Mouse (Mus musculus): ENCODE results near the gene Gm8094. TPM values are rescaled to one million over a fixed set of nuclear protein-coding genes. Genes with fewer than 3 reads are reported as not detected.
A peak's percentile ranks its signal among the peaks of the same experiment; 100 is the strongest.
"Not testable (repeated sequence)": the region's sequence is repeated elsewhere in the genome, so short reads cannot be mapped to it uniquely, and the experiment has no call there.

Gm8094 gene
- not detected in 2 replicates for total RNA-seq (2014; rRNA removed)
- polyA plus RNA-seq (2015; fragmentation: Nextera tagmentation; extraction: Ambion mirVana), result not detected in 2 replicates

- H3K36me3 ChIP-seq (ENCODE audit: insufficient read depth, low read length); H3K4me2 ChIP-seq (ENCODE audit: low read depth, low read length); H3K27me3 ChIP-seq (ENCODE audit: insufficient read depth, low read length); H3K4me3 ChIP-seq (ENCODE audit: low read length); H3K27ac ChIP-seq; H3K4me1 ChIP-seq (ENCODE audit: insufficient read depth, low read length); H3K9ac ChIP-seq (replicated peaks; ENCODE audit: low read length); DNase-seq (ENCODE audit: low spot score); ATAC-seq; H3K9me3 ChIP-seq (ENCODE audit: low read length): not testable (repeated sequence)
- WGBS, result 91% methylated on average over 2 of the region's 2 CpGs
Measured at GRCm38 (mm10) chr14:43076543-43076942, at the start of gene Gm8094. Gene Gm8094, minus strand, starts transcription at chr14:43076643.

- H3K36me3 ChIP-seq (ENCODE audit: insufficient read depth, low read length); H3K4me1 ChIP-seq (ENCODE audit: insufficient read depth, low read length); H3K27ac ChIP-seq; DNase-seq (ENCODE audit: low spot score); H3K4me3 ChIP-seq (ENCODE audit: low read length); H3K9me3 ChIP-seq (ENCODE audit: low read length); H3K4me2 ChIP-seq (ENCODE audit: low read depth, low read length); ATAC-seq; H3K27me3 ChIP-seq (ENCODE audit: insufficient read depth, low read length); H3K9ac ChIP-seq (replicated peaks; ENCODE audit: low read length): not testable (repeated sequence)
- 92% methylated on average over 1 of the region's 3 CpGs for WGBS
Measured at GRCm38 (mm10) chr14:43119673-43120072, 43.2 kb upstream of the Gm8094 start.

- 77% methylated on average over 3 of the region's 3 CpGs for WGBS
Measured at GRCm38 (mm10) chr14:43100301-43100700, 23.9 kb upstream of the Gm8094 start, which contains the start of gene Gm8104. Gene Gm8104, plus strand, starts transcription at chr14:43100601.

DNA sequence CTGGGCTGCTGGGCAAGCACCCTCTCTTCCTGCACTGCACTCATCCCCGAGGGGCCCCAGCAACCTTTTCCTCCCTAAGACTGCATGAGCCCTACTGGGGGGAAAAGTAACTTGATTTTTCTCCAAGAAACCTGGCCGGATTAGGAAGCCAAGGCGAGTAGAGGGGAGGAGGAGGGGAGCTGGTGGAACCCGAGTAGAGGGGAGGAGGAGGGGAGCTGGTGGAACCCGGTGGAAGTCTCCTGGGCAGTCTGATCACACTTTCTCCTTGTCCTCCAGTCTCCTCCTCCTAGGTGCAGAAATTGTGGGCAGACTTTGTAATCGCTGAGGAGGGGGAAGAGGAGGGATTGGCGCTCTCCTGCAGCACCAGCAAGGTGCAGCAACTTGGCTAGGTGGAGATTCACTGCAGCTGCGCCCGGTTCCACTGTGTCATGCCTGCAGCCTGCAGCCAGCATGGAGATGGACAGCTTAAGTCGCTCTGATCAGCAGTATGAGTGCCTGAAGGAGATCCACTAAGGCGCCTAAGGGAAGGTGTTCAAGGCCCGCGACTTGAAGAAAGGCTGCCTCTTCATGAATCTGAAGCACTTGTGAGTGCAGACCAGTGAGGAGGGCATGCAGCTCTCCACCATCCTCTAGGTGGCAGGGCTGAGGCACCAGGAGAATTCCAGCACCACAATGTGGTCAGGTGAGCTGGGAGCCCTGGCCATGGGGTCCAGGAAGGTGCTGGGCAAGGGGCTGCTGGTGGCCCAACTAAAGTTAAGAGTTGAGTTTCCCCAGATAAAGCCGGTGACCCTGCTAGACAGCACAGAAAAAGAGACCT lies 12.9 kb upstream of the Gm8094 start:
- H3K4me3 ChIP-seq (ENCODE audit: low read length); H3K4me2 ChIP-seq (ENCODE audit: low read depth, low read length); H3K4me1 ChIP-seq (ENCODE audit: insufficient read depth, low read length); H3K9ac ChIP-seq (replicated peaks; ENCODE audit: low read length); H3K27me3 ChIP-seq (ENCODE audit: insufficient read depth, low read length); H3K9me3 ChIP-seq (ENCODE audit: low read length); H3K27ac ChIP-seq; DNase-seq (ENCODE audit: low spot score); H3K36me3 ChIP-seq (ENCODE audit: insufficient read depth, low read length): not testable (repeated sequence)
- 32% methylated on average over 1 of the region's 14 CpGs for WGBS
- peak; percentile 35; the same call in 1 of the 2 replicates for ATAC-seq

More at GRCm38 (mm10) chr14:43100301-43100700, 23.9 kb upstream of the Gm8094 start, which contains the start of gene Gm8104:
- not testable (repeated sequence) for H3K9me3 ChIP-seq (ENCODE audit: low read length); H3K36me3 ChIP-seq (ENCODE audit: insufficient read depth, low read length); H3K9ac ChIP-seq (replicated peaks; ENCODE audit: low read length); H3K27me3 ChIP-seq (ENCODE audit: insufficient read depth, low read length); H3K27ac ChIP-seq; H3K4me2 ChIP-seq (ENCODE audit: low read depth, low read length); DNase-seq (ENCODE audit: low spot score); H3K4me1 ChIP-seq (ENCODE audit: insufficient read depth, low read length); ATAC-seq; H3K4me3 ChIP-seq (ENCODE audit: low read length)

GRCm38 (mm10) chr14:43084936-43085730 lies 8.7 kb upstream of the Gm8094 start:
- H3K27ac ChIP-seq; H3K27me3 ChIP-seq (ENCODE audit: insufficient read depth, low read length); H3K36me3 ChIP-seq (ENCODE audit: insufficient read depth, low read length); H3K4me1 ChIP-seq (ENCODE audit: insufficient read depth, low read length); H3K9ac ChIP-seq (replicated peaks; ENCODE audit: low read length); H3K9me3 ChIP-seq (ENCODE audit: low read length); H3K4me3 ChIP-seq (ENCODE audit: low read length); DNase-seq (ENCODE audit: low spot score); H3K4me2 ChIP-seq (ENCODE audit: low read depth, low read length); ATAC-seq: not testable (repeated sequence)
- 73% methylated on average over 1 of the region's 1 CpGs for WGBS

GRCm38 (mm10) chr14:43060179-43060578 lies 16.3 kb downstream of the Gm8094 start:
- not testable (repeated sequence) for H3K4me3 ChIP-seq (ENCODE audit: low read length); H3K9ac ChIP-seq (replicated peaks; ENCODE audit: low read length); H3K9me3 ChIP-seq (ENCODE audit: low read length); H3K27ac ChIP-seq; H3K27me3 ChIP-seq (ENCODE audit: insufficient read depth, low read length); H3K4me1 ChIP-seq (ENCODE audit: insufficient read depth, low read length); ATAC-seq; H3K4me2 ChIP-seq (ENCODE audit: low read depth, low read length); H3K36me3 ChIP-seq (ENCODE audit: insufficient read depth, low read length); DNase-seq (ENCODE audit: low spot score)
- 60% methylated on average over 4 of the region's 4 CpGs for WGBS

DNA sequence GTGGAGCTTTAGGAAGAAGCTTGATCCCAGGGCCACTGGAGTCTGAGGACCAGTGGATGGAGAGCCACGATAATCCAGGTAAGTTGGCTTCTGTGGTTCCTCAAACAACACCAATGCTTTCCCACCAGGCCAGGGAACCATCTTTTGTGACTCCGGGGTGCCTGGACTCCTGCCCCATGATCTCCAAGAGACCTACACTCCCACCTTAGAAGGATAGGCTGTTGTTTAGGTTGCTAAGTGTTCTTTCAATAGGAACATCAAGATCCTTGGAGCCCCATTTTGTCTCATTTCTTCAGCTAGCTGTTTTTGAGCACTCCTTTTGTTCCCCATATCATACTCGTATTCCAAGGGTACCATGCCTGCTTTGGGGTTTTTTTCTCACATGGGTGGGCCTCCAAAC lies 18.4 kb downstream of the Gm8094 start:
- not testable (repeated sequence) for H3K27me3 ChIP-seq (ENCODE audit: insufficient read depth, low read length); H3K36me3 ChIP-seq (ENCODE audit: insufficient read depth, low read length); ATAC-seq; H3K9ac ChIP-seq (replicated peaks; ENCODE audit: low read length); H3K4me2 ChIP-seq (ENCODE audit: low read depth, low read length); H3K4me1 ChIP-seq (ENCODE audit: insufficient read depth, low read length); H3K27ac ChIP-seq; H3K4me3 ChIP-seq (ENCODE audit: low read length); DNase-seq (ENCODE audit: low spot score); H3K9me3 ChIP-seq (ENCODE audit: low read length)
- WGBS, result 71% methylated on average over 3 of the region's 3 CpGs

Other genes with a start within 250 kb of the Gm8094 start
- not detected in 2 replicates for gene Gm21977, start 223.2 kb downstream of the Gm8094 start, total RNA-seq (2014; rRNA removed)
- not detected in 2 replicates for gene Gm21977, start 223.2 kb downstream of the Gm8094 start, polyA plus RNA-seq (2015; fragmentation: Nextera tagmentation; extraction: Ambion mirVana)
- gene Gm8082, start 83.0 kb downstream of the Gm8094 start, total RNA-seq (2014; rRNA removed), result not detected in 2 replicates
- not detected in 2 replicates for gene Gm8082, start 83.0 kb downstream of the Gm8094 start, polyA plus RNA-seq (2015; fragmentation: Nextera tagmentation; extraction: Ambion mirVana)
- not detected in 2 replicates for gene Gm10376, start 61.0 kb downstream of the Gm8094 start, total RNA-seq (2014; rRNA removed)
- not detected in 2 replicates for gene Gm10376, start 61.0 kb downstream of the Gm8094 start, polyA plus RNA-seq (2015; fragmentation: Nextera tagmentation; extraction: Ambion mirVana)
- not detected in 2 replicates for gene Gm8104, start 24.0 kb upstream of the Gm8094 start, total RNA-seq (2014; rRNA removed)
- 0.19 and 0.36 TPM in 2 replicates for gene Gm8104, start 24.0 kb upstream of the Gm8094 start, polyA plus RNA-seq (2015; fragmentation: Nextera tagmentation; extraction: Ambion mirVana)
- not detected in 2 replicates for gene Gm7233, start 103.2 kb upstream of the Gm8094 start, total RNA-seq (2014; rRNA removed)
- 0.09 and 0.11 TPM in 2 replicates for gene Gm7233, start 103.2 kb upstream of the Gm8094 start, polyA plus RNA-seq (2015; fragmentation: Nextera tagmentation; extraction: Ambion mirVana)
- gene Gm8122, start 158.7 kb upstream of the Gm8094 start, total RNA-seq (2014; rRNA removed), result not detected in 2 replicates
- gene Gm8122, start 158.7 kb upstream of the Gm8094 start, polyA plus RNA-seq (2015; fragmentation: Nextera tagmentation; extraction: Ambion mirVana), result not detected in 2 replicates
- not detected in 2 replicates for gene Gm8126, start 182.0 kb upstream of the Gm8094 start, total RNA-seq (2014; rRNA removed)
- gene Gm8126, start 182.0 kb upstream of the Gm8094 start, polyA plus RNA-seq (2015; fragmentation: Nextera tagmentation; extraction: Ambion mirVana), result not detected in 2 replicates
- gene Gm9732, start 198.4 kb upstream of the Gm8094 start, total RNA-seq (2014; rRNA removed), result 1.4 TPM in 1 of 2 replicates, not detected in the other
- gene Gm9732, start 198.4 kb upstream of the Gm8094 start, polyA plus RNA-seq (2015; fragmentation: Nextera tagmentation; extraction: Ambion mirVana), result 0.15 TPM in 1 of 2 replicates, not detected in the other
- gene Gm8127, start 217.2 kb upstream of the Gm8094 start, total RNA-seq (2014; rRNA removed), result not detected in 2 replicates
- gene Gm8127, start 217.2 kb upstream of the Gm8094 start, polyA plus RNA-seq (2015; fragmentation: Nextera tagmentation; extraction: Ambion mirVana), result not detected in 2 replicates